Mouse (Mus musculus) E14TG2a.4 (cell line): ENCODE results near the gene S100a1.

Source experiments
- H3K27me3 ChIP-seq: 2 replicates; pipeline ENCODE4 v1.6.1; 2014; ENCODE audit warnings: low read length, control low read depth; ENCODE audit not compliant: insufficient read depth
- H3K36me3 ChIP-seq: 2 replicates; pipeline ENCODE4 v1.6.1; 2014; ENCODE audit warnings: low read length, control low read depth; ENCODE audit not compliant: insufficient read depth
- H3K4me1 ChIP-seq: replicated peaks from 2 replicates; pipeline ENCODE4 v1.6.1; 2014; ENCODE audit warnings: low read depth, low read length, control low read depth
- H3K4me3 ChIP-seq: replicated peaks from 2 replicates; pipeline ENCODE4 v1.5.1; 2014; ENCODE audit warnings: mild to moderate bottlenecking, low read length
- H3K9me3 ChIP-seq: 2 replicates; pipeline ENCODE4 v1.6.1; 2014; ENCODE audit warnings: low read length, control low read depth
- CTCF ChIP-seq: conservative IDR thresholded peaks from 2 replicates; pipeline ENCODE4 v1.5.1; 2014; ENCODE audit warnings: low read length
- NANOG ChIP-seq: IDR thresholded peaks from 2 replicates; pipeline ENCODE4 v1.6.1; 2014; ENCODE audit warnings: borderline replicate concordance, low read length, mixed read lengths
- POU5F1 ChIP-seq: IDR thresholded peaks from 2 replicates; pipeline ENCODE4 v1.6.1; 2014; ENCODE audit warnings: low read length, borderline replicate concordance

The S100a1 gene

DNA sequence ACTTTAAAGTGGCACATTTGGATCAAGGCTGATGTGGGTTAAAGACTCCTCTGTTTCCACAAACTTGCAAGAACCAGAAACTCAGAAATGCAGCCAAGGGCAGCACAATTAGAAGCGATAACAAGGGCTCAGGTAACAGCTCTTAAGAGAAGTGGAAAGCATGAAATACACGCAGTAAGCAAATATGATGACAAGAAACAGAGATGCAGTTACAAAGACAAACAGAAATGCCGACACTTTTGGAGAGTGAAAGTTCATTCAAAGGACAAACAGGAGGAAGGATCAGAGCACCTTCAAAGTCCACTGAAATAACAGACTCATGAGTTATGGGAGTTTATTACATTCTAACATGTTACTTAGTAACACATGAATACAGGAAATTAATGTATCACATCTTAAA lies 7.8 kb downstream of the S100a1 start:
- Histone ChIP-seq H3K4me1 (peaks cover 52% of the 10 kb centered on the region), H3K9me3 (no peaks in the 10 kb centered on the region), H3K27me3 (no peaks in the 10 kb centered on the region), H3K4me3 (no peak overlapping the region), H3K36me3 (peaks cover 77% of the 10 kb centered on the region)
- TF ChIP-seq CTCF (no peak), POU5F1 (no peak), NANOG (no peak)

DNA sequence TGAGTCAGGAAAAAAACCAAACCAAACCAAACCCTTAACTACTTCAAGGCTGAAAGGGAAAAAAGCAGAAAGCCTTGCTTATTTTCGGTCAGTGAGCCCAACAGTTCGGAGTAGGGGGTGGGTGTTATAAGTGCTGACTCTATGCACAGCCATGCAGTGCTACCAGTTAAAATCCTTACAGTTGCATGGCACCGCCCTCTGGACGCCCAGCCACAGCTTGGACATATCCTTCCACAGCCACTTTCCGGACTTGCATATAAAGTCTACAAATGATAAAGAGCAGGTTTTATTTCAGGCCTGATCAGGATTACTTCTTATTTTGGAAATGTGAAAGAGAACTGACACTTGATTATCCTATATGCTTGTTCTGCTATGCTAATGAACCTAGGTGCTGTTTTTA lies 9.0 kb downstream of the S100a1 start:
- Histone ChIP-seq H3K9me3 (no peaks in the 10 kb centered on the region), H3K36me3 (peaks cover 80% of the 10 kb centered on the region), H3K27me3 (no peaks in the 10 kb centered on the region), H3K4me1 (peaks cover 52% of the 10 kb centered on the region), H3K4me3 (no peak overlapping the region)
- no peak for TF ChIP-seq NANOG
- TF ChIP-seq POU5F1 = no peak
- TF ChIP-seq CTCF = no peak

DNA sequence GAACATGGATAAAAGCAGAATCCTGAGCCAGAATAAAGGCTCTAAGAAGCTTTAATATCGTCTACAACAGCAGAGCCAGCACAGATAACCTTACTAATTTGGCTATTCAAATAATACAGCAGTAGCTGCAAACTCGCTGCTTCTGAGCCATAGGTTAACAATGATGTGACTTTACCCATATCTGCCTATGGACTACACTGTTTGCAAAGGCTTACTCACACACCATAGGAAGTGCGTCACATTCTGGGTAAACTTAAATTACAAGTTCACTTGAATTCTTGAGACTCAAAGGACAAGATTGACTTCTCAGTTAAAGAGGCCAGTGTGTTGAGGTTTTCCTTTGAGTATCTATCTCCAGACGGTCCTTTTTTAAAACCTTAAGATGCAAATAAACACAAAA lies 10.7 kb downstream of the S100a1 start:
- Histone ChIP-seq H3K4me1 (peaks cover 51% of the 10 kb centered on the region), H3K4me3 (no peak overlapping the region), H3K9me3 (no peaks in the 10 kb centered on the region), H3K36me3 (peaks cover 97% of the 10 kb centered on the region), H3K27me3 (no peaks in the 10 kb centered on the region)
- TF ChIP-seq CTCF (no peak), POU5F1 (no peak), NANOG (no peak)

DNA sequence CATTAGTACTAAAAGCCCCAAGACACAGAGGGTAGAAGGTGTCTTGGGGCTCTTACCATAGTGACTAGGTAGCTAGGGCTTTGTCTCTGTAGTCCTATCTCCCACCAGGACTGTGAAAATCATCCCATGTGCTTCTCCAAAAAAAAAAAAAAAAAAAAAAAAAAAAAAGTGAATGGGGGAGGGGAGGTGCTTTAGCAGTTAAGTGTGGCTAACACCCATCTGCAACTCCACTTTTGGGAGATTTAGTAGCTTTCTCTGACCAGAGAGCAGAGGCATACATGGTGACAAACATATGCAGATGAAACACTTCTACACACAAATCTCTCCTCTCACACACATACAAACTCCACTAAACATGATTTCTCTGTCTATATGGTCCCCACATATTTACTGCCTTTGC lies 16.6 kb downstream of the S100a1 start:
- Histone ChIP-seq H3K4me1 (peaks cover 45% of the 10 kb centered on the region), H3K27me3 (no peaks in the 10 kb centered on the region), H3K4me3 (no peak overlapping the region), H3K9me3 (no peaks in the 10 kb centered on the region), H3K36me3 (peaks cover 84% of the 10 kb centered on the region)
- no peak for TF ChIP-seq CTCF
- TF ChIP-seq NANOG = no peak
- TF ChIP-seq POU5F1 = no peak

DNA sequence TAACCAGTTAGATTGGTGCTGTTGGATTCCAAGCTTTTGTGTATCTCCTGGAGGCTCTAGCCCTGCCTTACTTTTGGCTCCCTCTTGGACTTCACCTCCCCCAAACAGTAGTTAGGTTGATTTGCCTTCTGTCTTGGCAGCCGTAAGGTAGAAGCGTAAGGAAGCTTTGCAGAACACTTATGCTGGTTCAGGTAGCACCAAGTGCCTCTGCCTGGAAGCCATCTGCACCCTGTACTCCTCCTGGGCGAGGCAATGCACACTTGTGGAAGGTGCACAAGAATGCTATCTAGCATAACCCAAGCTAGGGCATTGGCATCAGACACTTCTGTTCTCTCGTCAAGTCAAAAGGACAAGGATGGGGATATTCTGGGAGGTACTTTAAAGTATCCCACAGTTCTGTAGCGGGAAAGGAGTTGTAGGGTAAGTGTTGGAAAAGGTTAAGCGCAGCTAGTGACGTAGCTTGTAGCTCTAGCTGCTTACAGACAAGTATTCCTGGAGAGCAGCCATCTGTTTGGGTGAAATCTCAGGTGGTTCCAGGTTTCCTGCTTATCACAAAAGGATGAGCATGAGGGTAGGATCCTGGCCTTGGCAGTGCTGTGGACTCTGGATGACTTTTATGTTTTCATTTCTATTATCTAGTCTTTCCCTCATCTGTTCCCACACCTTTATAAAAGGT lies 18.2 kb downstream of the S100a1 start:
- peaks cover 68% of the 10 kb centered on the region for H3K36me3 ChIP-seq
- H3K4me3 ChIP-seq = no peak overlapping the region
- peaks cover 33% of the 10 kb centered on the region for H3K4me1 ChIP-seq
- no peak for TF ChIP-seq POU5F1
- TF ChIP-seq NANOG = no peak
- no peak for TF ChIP-seq CTCF
- H3K9me3 ChIP-seq = no peaks in the 10 kb centered on the region
- H3K27me3 ChIP-seq = no peaks in the 10 kb centered on the region

DNA sequence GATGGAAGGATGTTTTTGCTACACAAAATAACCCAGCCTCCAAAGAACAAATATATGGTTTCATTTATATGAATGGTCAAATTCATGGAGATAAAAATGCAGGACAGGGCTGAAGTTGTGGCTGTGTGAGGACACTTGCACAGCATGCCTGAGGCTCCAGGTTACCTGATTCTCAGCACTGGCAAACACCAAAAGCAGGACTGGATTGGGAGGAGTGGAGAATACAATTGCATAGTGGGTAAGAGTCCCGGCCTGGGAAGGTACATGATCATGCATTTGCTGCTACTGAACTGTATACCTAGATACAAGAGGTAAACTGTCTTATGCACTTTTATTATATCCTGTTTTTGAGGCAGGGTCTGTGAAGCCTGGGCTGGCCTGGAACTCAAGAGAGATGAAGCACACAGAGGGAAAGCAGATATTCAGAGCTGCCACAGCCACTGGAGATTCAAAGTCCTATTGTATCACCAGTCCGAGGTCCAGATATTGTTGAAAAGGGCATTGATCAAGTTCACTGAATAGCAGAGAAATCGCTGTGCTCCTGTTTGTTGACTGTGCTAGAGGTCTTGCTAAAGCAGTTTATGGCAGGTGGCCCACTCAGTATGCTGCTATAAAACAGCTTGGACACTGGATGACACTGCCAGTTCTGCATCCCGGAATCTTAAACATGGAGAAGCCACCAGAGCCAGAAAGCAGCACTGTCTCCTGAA lies 20.2 kb downstream of the S100a1 start:
- Histone ChIP-seq H3K4me3 (no peak overlapping the region), H3K27me3 (no peaks in the 10 kb centered on the region), H3K4me1 (peaks cover 44% of the 10 kb centered on the region), H3K9me3 (no peaks in the 10 kb centered on the region), H3K36me3 (peaks cover 58% of the 10 kb centered on the region)
- TF ChIP-seq CTCF = no peak
- TF ChIP-seq NANOG = no peak
- no peak for TF ChIP-seq POU5F1

DNA sequence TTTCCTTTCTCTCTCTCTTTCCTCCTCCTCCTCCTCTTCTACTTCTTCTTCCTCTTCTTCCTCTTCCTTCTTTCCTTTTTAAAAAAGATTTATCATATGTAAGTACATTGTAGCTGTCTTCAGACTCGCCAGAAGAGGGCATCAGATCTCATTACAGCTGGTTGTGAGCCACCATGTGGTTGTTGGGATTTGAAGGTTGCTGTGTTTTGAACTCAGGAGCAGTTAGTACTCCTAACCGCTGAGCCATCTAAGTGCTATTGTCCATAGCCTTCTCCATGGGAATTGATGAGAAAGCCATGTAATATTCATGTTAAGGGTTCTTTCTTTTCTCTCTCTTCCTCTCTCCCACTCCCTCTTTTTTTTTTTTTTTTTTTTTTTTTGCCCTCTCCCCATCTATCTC lies 22.8 kb downstream of the S100a1 start:
- Histone ChIP-seq H3K9me3 (no peaks in the 10 kb centered on the region), H3K27me3 (no peaks in the 10 kb centered on the region), H3K4me1 (peaks cover 29% of the 10 kb centered on the region), H3K4me3 (no peak overlapping the region), H3K36me3 (peaks cover 58% of the 10 kb centered on the region)
- TF ChIP-seq CTCF = peak; percentile 1; the same call in 1 of the 2 replicates
- TF ChIP-seq POU5F1 = no peak

DNA sequence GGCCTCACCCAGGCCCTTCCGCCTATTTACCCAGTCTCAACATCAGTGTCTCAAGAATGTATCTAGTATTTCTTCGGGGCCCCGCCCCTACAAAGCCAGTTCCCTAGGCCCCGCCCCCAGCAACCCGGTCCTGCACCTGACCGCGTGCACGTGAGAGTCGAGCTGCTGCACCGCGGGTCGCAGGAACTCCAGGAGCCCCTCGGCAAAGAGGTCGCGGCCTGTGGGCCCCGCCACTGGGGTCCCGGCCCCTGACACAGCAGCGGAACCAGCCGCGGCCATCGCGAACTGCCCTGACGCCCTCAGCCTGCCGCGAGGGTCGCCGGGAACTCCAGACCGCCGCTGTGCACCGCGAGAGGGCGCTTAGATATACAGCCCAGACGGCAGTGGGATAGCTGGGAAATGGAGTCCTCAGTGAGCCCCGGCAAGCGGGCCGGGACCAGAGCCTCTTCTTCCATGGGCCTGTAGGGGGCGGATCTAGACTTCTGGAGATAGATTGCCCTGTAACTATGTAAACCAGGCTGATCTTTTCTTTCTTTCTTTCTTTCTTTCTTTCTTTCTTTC lies 23.4 kb downstream of the S100a1 start, which contains the start of gene Snapin:
Gene Snapin (minus strand): TSS at position 338 of the 561 bp plus-strand sequence.
- H3K36me3 ChIP-seq = peaks cover 58% of the 10 kb centered on the region
- TF ChIP-seq CTCF (peak; percentile 32), NANOG (no peak)
- H3K4me3 ChIP-seq = peak within 1 kb of the TSS; percentile 91

More for the DNA sequence above, 23.4 kb downstream of the S100a1 start, which contains the start of gene Snapin:
- Histone ChIP-seq H3K9me3 (no peaks in the 10 kb centered on the region), H3K27me3 (no peaks in the 10 kb centered on the region), H3K4me1 (peaks cover 29% of the 10 kb centered on the region)
